Mouse (Mus musculus): ENCODE measurements at regions not wholly inside any gene's neighbourhood (a gene's known extent, or its start where the extent isn't known, plus 50 kb on each side); places are given as distances from the start of the nearest gene placed in this dataset.

GRCm38 (mm10) chr6:35667062-35667461 lies 127.4 kb upstream of the Mtpn start:
- no peak overlapping the region for H3K4me2 ChIP-seq (ENCODE audit: low read length)
- WGBS = 93% methylated on average over 2 of the region's 2 CpGs
- no peaks in the 10 kb centered on the region for H3K4me1 ChIP-seq (ENCODE audit: control insufficient read depth, insufficient read depth, low read depth, low read length)
- H3K9me3 ChIP-seq (ENCODE audit: control insufficient read depth, low read length) = no peaks in the 10 kb centered on the region
- H3K36me3 ChIP-seq (ENCODE audit: control insufficient read depth, insufficient read depth, low read length) = no peaks in the 10 kb centered on the region
- no peak overlapping the region for H3K4me3 ChIP-seq (ENCODE audit: low read length)
- no peak overlapping the region for H3K27ac ChIP-seq (ENCODE audit: low read depth, low read length)
- no peaks in the 10 kb centered on the region for H3K27me3 ChIP-seq (replicated peaks; ENCODE audit: control insufficient read depth, insufficient read depth, low read length)
- no peak for ATAC-seq
- no peak overlapping the region for H3K9ac ChIP-seq (ENCODE audit: low read depth, low read length)

- no peak for ATAC-seq
- Histone ChIP-seq H3K4me2 (ENCODE audit: low read length) (no peak overlapping the region), H3K36me3 (ENCODE audit: control insufficient read depth, insufficient read depth, low read length) (no peaks in the 10 kb centered on the region), H3K27ac (ENCODE audit: low read depth, low read length) (no peak overlapping the region), H3K9me3 (ENCODE audit: control insufficient read depth, low read length) (no peaks in the 10 kb centered on the region), H3K4me1 (ENCODE audit: control insufficient read depth, insufficient read depth, low read depth, low read length) (no peaks in the 10 kb centered on the region), H3K27me3 (replicated peaks; ENCODE audit: control insufficient read depth, insufficient read depth, low read length) (no peaks in the 10 kb centered on the region), H3K4me3 (ENCODE audit: low read length) (no peak overlapping the region), H3K9ac (ENCODE audit: low read depth, low read length) (no peak overlapping the region)
- WGBS = 89% methylated on average over 4 of the region's 4 CpGs
Observed at GRCm38 (mm10) chr6:35651401-35651800, 111.7 kb upstream of the Mtpn start.

DNA sequence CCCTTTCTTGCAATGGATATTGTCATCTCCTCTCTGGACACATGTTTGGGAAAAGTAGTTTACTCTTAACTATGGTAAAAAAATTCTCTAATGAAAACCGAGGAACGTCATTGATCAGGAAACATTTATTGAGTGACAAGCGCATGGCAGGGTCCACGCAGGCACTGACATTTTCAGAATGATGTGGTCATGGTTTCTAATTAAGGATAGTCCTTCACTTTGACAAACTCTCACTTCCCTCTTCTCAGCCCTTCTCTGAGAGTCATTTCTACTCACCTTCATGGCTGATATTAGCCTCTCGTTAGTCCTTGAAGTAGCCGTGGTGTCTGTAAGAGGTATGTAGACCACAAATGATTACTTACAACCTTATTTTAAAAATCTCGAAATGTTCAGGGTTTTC lies 105.5 kb upstream of the Mtpn start:
- Histone ChIP-seq H3K4me1 (ENCODE audit: control insufficient read depth, insufficient read depth, low read depth, low read length) (no peaks in the 10 kb centered on the region), H3K9me3 (ENCODE audit: control insufficient read depth, low read length) (no peaks in the 10 kb centered on the region), H3K27me3 (replicated peaks; ENCODE audit: control insufficient read depth, insufficient read depth, low read length) (no peaks in the 10 kb centered on the region), H3K36me3 (ENCODE audit: control insufficient read depth, insufficient read depth, low read length) (no peaks in the 10 kb centered on the region), H3K4me2 (ENCODE audit: low read length) (no peak overlapping the region), H3K9ac (ENCODE audit: low read depth, low read length) (no peak overlapping the region), H3K27ac (ENCODE audit: low read depth, low read length) (no peak overlapping the region), H3K4me3 (ENCODE audit: low read length) (no peak overlapping the region)
- no peak for ATAC-seq
- 89% methylated on average over 7 of the region's 7 CpGs for WGBS

DNA sequence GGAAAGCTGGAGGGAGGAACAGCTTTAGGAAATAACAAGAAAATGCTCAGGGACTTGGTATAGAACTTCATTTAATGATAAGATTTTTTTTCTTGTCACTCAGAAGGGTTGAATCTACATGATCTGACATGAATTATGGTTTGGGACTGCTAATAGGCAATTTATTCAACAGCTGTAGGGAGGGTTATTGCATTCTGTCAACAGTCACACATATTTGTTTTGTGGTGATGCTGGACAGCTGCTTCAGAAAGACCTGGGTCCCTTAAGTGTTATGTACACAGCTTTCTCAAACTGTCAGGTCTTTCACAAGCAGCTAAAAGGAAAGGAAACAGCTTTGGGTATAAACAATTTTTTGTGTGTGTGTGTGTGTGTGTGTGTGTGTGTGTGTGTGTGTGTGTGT lies 101.0 kb upstream of the Mtpn start:
- no peak overlapping the region for H3K4me2 ChIP-seq (ENCODE audit: low read length)
- no peaks in the 10 kb centered on the region for H3K36me3 ChIP-seq (ENCODE audit: control insufficient read depth, insufficient read depth, low read length)
- no peak for ATAC-seq
- H3K9ac ChIP-seq (ENCODE audit: low read depth, low read length) = no peak overlapping the region
- H3K4me1 ChIP-seq (ENCODE audit: control insufficient read depth, insufficient read depth, low read depth, low read length) = no peaks in the 10 kb centered on the region
- H3K27ac ChIP-seq (ENCODE audit: low read depth, low read length) = no peak overlapping the region
- H3K27me3 ChIP-seq (replicated peaks; ENCODE audit: control insufficient read depth, insufficient read depth, low read length) = no peaks in the 10 kb centered on the region
- no peaks in the 10 kb centered on the region for H3K9me3 ChIP-seq (ENCODE audit: control insufficient read depth, low read length)
- no peak overlapping the region for H3K4me3 ChIP-seq (ENCODE audit: low read length)

DNA sequence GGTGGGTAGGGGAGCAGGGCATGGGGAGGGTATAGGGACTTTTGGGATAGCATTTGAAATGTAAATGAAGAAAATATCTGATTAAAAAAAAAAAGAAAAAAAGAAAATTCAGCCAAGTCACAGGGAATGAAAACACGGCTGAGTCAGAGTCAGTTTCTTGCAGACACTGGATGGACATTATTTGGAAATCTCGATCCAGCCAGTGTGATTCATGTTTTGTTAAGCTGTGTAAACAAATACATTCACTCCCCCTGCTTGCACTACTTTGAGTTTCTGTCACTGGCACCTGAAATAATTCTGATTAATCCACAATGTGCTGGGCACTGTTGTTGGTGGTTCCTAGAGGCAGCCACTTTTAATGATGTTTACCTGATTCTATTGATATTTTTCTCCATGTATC lies 68.6 kb upstream of the Mtpn start:
- no peaks in the 10 kb centered on the region for H3K27me3 ChIP-seq (replicated peaks; ENCODE audit: control insufficient read depth, insufficient read depth, low read length)
- no peak overlapping the region for H3K9ac ChIP-seq (ENCODE audit: low read depth, low read length)
- no peaks in the 10 kb centered on the region for H3K36me3 ChIP-seq (ENCODE audit: control insufficient read depth, insufficient read depth, low read length)
- 83% methylated on average over 2 of the region's 2 CpGs for WGBS
- no peak overlapping the region for H3K4me3 ChIP-seq (ENCODE audit: low read length)
- no peaks in the 10 kb centered on the region for H3K9me3 ChIP-seq (ENCODE audit: control insufficient read depth, low read length)
- H3K27ac ChIP-seq (ENCODE audit: low read depth, low read length) = no peak overlapping the region
- no peaks in the 10 kb centered on the region for H3K4me1 ChIP-seq (ENCODE audit: control insufficient read depth, insufficient read depth, low read depth, low read length)
- H3K4me2 ChIP-seq (ENCODE audit: low read length) = no peak overlapping the region
- no peak for ATAC-seq

DNA sequence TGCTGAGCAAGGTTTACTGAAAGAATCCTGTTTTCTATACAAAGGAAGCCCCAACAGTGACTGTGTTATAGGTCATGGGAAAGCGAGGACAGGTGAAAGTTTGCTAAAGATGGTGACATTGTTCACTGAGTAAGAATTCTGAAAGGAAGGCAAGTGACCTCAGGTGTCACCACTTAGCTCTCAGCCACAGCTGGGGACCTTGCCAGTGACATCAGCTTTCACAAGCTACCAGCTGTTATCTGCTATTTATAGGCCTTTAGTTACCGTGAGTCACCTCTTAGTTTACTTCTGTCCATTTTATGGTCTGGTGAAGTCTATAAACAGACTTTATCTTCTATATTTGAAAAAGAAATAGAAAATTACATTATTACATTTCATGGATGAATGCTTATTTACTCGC lies 65.4 kb upstream of the Mtpn start:
- H3K4me2 ChIP-seq (ENCODE audit: low read length) = no peak overlapping the region
- no peak overlapping the region for H3K4me3 ChIP-seq (ENCODE audit: low read length)
- H3K27me3 ChIP-seq (replicated peaks; ENCODE audit: control insufficient read depth, insufficient read depth, low read length) = no peaks in the 10 kb centered on the region
- no peaks in the 10 kb centered on the region for H3K4me1 ChIP-seq (ENCODE audit: control insufficient read depth, insufficient read depth, low read depth, low read length)
- 0 out of 2 replicates have a peak, but pooled peaks cover 2% of the 10 kb centered on the region for H3K9me3 ChIP-seq (ENCODE audit: control insufficient read depth, low read length)
- ATAC-seq = no peak
- 88% methylated on average over 3 of the region's 3 CpGs for WGBS
- no peak overlapping the region for H3K27ac ChIP-seq (ENCODE audit: low read depth, low read length)
- H3K9ac ChIP-seq (ENCODE audit: low read depth, low read length) = no peak overlapping the region
- H3K36me3 ChIP-seq (ENCODE audit: control insufficient read depth, insufficient read depth, low read length) = no peaks in the 10 kb centered on the region

GRCm38 (mm10) chr6:35601373-35601772 lies 61.7 kb upstream of the Mtpn start:
- Histone ChIP-seq H3K36me3 (ENCODE audit: control insufficient read depth, insufficient read depth, low read length) (no peaks in the 10 kb centered on the region), H3K9ac (ENCODE audit: low read depth, low read length) (no peak overlapping the region), H3K27ac (ENCODE audit: low read depth, low read length) (no peak overlapping the region), H3K4me2 (ENCODE audit: low read length) (no peak overlapping the region), H3K4me1 (ENCODE audit: control insufficient read depth, insufficient read depth, low read depth, low read length) (no peaks in the 10 kb centered on the region), H3K9me3 (ENCODE audit: control insufficient read depth, low read length) (0 out of 2 replicates have a peak, but pooled peaks cover 2% of the 10 kb centered on the region), H3K4me3 (ENCODE audit: low read length) (no peak overlapping the region), H3K27me3 (replicated peaks; ENCODE audit: control insufficient read depth, insufficient read depth, low read length) (no peaks in the 10 kb centered on the region)
- 71% methylated on average over 1 of the region's 1 CpGs for WGBS
- no peak for ATAC-seq

- Histone ChIP-seq H3K4me3 (ENCODE audit: low read length) (no peak overlapping the region), H3K27me3 (replicated peaks; ENCODE audit: control insufficient read depth, insufficient read depth, low read length) (no peaks in the 10 kb centered on the region), H3K4me2 (ENCODE audit: low read length) (no peak overlapping the region), H3K36me3 (ENCODE audit: control insufficient read depth, insufficient read depth, low read length) (no peaks in the 10 kb centered on the region), H3K9ac (ENCODE audit: low read depth, low read length) (no peak overlapping the region), H3K4me1 (ENCODE audit: control insufficient read depth, insufficient read depth, low read depth, low read length) (no peaks in the 10 kb centered on the region), H3K9me3 (ENCODE audit: control insufficient read depth, low read length) (0 out of 2 replicates have a peak, but pooled peaks cover 2% of the 10 kb centered on the region), H3K27ac (ENCODE audit: low read depth, low read length) (no peak overlapping the region)
- no peak for ATAC-seq
- WGBS = 74% methylated on average over 1 of the region's 1 CpGs
Observed at GRCm38 (mm10) chr6:35599841-35600240, 60.2 kb upstream of the Mtpn start.

- Histone ChIP-seq H3K36me3 (ENCODE audit: control insufficient read depth, insufficient read depth, low read length) (no peaks in the 10 kb centered on the region), H3K9me3 (ENCODE audit: control insufficient read depth, low read length) (0 out of 2 replicates have a peak, but pooled peaks cover 2% of the 10 kb centered on the region), H3K27ac (ENCODE audit: low read depth, low read length) (no peak overlapping the region), H3K9ac (ENCODE audit: low read depth, low read length) (no peak overlapping the region), H3K27me3 (replicated peaks; ENCODE audit: control insufficient read depth, insufficient read depth, low read length) (no peaks in the 10 kb centered on the region), H3K4me1 (ENCODE audit: control insufficient read depth, insufficient read depth, low read depth, low read length) (no peaks in the 10 kb centered on the region), H3K4me2 (ENCODE audit: low read length) (no peak overlapping the region), H3K4me3 (ENCODE audit: low read length) (no peak overlapping the region)
- WGBS = 68% methylated on average over 12 of the region's 12 CpGs
- no peak for ATAC-seq
Observed at GRCm38 (mm10) chr6:35598406-35599185, 58.9 kb upstream of the Mtpn start.
